Mouse (Mus musculus) thymus, postnatal 4 days (tissue): Measurements from ENCODE around the gene Ccdc150.
A peak's percentile ranks its signal among the peaks of the same experiment; 100 is the strongest.

Experiments
- DNase-seq: peaks from one replicate; pipeline ENCODE4 v3.0.0; 2021

Ccdc150 gene

DNA sequence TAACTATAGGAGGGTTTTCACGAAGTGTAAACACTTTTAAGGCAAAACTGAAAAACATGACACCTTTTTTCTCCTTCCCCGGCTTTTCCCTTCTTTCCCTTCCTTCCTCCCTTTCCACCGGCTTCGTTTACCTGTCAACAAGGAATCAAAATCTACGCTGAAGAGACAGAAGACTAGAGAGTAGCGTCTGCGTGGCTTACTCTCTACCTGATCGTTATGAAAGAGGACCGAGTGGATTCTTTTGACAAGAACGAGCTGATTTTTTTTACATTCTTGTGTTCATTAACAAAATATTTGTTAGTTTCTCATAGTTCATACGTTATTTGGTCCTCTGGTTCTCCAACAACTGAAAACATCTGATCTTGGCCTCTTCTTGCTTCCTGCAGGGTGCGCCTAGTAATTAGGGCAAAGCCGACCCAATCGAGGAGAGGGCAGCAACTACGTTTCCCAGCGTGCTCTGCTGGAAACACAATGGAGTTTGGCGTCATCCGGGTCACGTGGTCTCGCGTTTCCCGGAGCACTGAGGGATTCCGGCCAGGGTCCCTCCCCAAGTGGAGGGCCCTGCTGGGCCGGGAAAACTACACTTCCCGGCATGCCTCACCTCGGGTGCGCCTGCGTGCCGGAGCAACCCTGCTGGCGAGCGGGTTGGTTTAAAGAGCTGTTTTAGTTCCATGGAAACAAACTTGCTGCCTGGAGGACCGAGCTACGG lies at the start of gene Ccdc150:
TSS of gene Ccdc150 (plus strand) at position 526 of the 709 bp plus-strand sequence.
- DNase-seq, result peak; percentile 85

DNA sequence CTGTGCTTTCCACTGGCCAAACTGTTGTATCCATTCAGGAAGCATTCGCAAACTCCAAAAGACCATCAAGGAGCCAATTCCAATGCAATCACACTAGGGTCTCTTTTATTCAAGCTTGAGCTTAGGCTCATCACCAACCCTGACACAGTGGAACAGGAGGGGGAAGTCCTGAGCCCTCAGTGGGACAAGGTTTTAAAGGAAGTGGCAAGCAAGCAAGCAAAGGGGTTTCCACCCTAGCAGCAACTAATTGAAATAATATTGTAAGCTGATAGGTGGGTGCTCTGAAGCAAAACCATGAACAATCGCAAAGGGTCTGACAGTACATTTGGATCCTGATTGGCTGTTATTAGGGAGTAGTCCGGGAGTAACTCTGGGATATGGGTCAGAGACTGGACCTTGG lies 30.2 kb upstream of the Ccdc150 start:
- DNase-seq, result no peak

DNA sequence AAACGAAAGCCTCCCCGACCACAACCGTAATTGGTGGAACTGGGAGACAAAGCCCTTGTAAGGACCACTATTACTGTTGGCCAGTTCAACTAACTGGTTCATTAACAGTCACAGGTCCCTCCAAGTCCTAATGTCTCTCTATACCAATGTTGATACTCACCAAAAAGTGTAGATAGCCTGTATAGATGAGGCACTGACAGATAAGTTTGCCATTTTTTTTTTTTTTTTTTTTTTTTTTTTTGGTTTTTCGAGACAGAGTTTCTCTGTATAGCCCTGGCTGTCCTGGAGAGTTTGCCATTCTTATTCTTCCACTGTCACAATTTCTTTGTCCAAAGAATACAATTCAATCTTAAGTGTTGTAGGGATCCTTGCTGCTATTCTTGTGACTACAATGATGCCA lies 7.8 kb upstream of the Ccdc150 start:
- no peak for DNase-seq

DNA sequence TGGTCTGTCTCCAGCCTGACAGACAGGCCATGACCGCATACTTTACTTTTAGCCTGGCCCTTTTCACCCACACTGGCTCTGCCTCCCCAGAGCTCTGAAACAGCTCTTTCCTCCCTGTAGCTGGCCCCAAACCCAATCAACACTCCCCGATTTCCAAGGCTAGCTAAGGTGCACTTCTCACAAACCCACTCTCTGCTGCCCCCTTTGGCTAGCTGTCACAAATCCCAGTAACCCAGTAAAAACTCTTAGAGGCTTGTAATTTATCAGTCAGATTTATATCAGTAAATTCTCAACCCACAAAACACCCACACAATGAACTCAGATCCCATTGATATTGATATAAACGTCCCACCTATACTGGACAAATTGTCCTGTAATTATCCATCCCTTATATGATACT lies 25.1 kb downstream of the Ccdc150 start:
- peak; percentile 49 for DNase-seq

DNA sequence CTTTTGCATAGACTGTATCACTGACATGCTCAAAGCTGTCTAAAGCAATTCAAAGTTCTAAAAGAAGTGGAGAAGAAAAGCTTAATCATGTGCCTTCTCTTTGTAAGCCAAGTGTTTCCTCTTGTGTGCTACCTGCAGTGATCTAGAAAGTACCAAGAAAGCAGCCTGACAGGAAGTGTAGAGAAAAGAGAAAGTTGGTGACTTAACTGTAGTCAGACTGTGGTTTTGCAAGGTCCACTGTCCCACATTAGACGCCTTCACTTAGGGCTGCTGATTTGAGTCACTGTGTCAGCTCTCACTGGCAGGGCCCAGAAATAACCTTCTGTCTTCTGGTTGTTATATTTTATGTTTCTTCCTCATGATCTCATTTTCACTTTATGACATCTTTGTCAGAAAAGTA lies 29.1 kb downstream of the Ccdc150 start:
- no peak for DNase-seq

DNA sequence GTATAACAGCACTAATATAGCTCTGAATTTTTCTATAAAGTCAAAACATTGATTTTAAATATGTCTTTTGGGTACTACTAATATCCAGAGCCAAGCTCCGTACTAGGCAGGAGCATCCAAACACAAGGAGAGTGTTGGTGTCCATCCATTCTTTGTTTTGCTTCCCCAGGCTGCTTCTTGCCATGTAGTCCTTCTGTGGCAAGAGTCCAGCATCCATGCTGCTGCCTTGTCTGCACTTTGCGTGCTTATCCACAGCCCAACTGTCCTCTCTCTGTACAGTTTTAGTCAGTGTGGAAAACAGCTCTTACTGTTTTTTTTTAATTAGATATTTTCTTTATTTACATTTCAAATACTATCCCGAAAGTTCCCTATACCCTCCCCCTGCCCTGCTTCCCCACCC lies 30.2 kb downstream of the Ccdc150 start:
- no peak for DNase-seq

DNA sequence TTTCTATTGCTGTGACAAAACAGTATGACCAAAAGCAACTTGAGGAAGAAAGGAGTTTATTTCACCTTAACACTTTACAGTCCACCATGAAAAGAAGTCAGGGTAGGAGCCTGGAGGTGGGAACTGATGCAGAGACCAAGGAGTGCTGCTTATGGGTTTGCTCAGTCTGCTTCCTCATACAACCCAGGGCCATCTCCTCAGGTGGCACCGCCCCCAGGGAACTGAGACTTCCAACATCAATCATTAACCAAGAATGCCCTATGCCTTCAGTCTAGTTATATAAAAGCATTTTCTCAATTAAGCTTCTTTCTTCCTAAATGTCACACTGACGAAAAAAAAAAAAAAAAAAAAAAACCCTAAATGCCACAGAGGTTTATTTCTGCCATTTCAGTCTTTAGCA lies 55.9 kb downstream of the Ccdc150 start:
- DNase-seq, result no peak

DNA sequence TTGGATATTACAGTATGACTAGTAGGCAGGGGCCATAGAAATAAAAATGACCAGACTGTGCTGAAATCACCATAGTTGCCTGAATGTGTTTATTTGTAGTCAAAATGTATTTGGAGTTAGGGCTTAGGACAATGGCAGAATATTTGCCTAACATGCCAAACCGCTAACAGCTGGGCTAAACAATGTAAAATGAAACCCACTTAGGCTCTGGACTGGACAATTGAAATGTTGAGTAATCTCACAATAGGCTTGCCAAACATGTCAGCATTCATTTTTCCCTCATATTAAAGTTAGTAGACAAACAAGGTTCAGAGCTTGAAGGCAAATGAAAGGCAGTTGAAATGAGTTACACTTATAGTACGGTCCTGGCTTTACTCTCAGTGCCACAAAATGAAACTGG lies 76.2 kb downstream of the Ccdc150 start:
- DNase-seq, result no peak

DNA sequence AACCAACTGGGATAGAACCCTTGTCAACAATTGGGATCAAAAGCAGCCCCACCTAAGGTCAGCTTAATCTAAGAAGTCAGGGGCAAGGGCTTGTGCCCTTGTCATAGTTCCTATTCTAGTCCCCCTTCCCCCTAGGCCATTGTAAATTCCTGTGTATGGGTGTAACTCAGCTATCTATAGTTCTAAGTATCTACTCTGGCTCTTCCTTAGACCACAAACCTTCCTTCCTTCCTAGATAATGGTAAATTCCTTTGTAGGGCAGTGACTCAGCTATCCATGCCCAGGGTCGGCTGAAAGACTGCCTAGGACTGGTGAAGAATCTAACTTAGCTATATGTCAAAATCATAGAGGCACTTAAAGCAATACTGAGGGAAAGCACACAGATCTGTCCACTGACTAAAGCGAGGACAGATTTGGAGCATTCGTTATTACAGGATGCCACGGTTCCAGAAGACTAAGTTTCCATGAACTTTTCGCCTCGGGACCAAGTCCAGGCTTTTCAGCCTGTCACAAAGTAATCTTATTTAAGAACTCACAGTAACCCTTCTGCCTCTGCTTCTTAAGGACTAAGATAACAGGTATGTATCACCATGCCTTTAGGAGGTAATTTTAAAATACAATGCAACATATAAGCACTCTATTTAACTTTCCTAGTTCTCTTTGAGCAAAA lies 77.5 kb downstream of the Ccdc150 start:
- no peak for DNase-seq

DNA sequence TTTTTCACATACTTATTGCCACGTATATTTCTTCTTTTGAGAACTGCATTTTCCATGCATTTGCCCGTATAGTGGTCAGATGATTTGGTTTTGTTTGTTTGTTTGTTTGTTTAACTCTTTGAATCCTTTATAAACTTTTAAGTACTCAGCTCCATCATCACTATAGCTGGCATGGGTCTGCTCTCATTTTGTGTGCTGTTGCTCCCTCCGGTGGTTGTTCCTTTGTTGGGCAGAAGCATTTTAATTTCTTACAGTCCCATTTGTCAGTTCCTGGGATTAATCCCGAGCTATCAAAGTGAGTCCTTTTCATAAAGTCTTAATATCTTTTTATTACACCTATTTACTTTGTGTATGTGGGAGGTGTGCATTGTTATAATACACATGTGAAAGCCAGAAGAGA lies 82.5 kb downstream of the Ccdc150 start:
- DNase-seq, result peak; percentile 53

DNA sequence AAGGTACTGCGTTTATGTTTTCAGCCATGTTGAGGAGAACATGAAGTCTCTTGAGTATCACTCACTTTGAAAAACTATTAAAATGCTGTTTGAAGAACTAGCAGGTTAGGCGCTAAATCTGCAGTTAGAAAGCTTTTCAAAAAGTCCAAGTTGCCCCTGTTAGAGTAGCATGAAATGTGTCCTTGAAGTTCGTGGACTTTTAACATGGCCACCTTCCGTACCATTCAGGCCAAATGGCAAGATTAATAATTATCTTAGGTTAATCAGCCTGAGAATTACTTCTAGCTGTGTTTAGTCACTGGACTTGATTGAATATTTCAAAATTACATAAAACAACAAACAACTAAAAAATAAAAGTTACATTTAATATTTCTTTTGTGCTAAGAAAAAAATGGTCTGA lies 104.3 kb downstream of the Ccdc150 start:
- no peak for DNase-seq

DNA sequence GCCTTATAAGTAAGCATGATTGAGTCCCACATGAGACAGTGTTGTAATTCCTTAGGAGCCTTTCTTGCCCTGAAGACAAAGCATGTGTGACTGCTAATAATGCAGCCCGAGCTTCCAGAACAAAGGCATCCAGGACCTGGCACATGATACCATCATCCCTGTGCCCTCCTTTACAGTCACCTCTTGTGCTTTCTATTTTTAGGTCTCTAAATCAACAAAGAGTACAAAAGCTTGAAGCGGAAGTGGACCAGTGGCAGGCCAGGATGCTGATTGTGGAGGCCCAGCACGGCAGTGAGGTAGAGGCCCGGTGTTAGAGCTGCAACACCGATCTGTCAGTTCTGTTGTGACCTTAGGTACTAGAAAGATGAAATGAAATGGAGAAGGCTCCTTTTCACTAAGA lies 105.0 kb downstream of the Ccdc150 start:
- no peak for DNase-seq

DNA sequence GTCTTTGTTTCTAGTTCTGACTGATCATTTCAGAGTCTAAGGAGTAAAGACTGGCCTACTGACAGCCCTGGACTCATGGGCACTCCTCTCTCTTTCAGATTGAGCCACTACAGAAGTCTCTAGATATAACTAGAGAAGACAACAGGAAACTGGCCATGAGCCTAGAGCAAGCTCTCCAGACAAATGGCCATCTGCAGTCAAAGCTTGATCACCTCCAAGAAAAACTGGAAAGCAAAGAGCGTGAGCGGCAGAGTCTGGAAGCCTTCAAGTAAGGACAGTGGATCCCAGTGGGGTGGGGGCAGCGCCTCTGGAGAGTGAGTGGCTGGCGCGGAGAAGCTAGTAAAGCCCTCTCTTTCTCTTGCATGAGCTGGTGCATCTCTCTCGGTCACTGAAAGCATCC lies 106.1 kb downstream of the Ccdc150 start:
- DNase-seq, result no peak

DNA sequence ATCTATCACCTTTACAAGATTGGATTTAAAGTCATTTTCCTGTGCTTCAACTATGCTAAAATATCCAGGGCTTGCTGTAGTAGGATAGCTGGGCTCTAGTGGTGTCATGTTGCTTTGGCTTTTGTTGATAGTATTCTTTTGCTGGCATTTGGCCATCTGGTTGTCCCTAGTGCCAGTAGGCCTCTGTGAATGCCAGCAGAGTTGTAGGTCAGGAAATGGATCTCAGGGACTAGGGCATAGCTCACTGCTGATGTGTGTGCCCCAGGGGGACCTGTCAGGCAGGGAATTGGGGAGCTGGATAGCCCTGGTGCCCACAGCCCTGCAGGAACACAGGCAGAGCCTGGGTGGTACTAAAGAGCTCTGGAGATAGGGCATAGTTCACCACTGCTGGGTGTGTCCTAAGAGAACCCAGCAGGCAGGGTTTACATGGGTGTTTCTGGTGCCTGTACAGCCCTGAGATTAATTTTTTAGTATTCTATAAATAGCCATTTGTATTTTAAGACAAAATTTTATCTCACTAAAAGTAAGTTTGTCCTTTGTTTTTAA lies 127.1 kb downstream of the Ccdc150 start:
- no peak for DNase-seq

DNA sequence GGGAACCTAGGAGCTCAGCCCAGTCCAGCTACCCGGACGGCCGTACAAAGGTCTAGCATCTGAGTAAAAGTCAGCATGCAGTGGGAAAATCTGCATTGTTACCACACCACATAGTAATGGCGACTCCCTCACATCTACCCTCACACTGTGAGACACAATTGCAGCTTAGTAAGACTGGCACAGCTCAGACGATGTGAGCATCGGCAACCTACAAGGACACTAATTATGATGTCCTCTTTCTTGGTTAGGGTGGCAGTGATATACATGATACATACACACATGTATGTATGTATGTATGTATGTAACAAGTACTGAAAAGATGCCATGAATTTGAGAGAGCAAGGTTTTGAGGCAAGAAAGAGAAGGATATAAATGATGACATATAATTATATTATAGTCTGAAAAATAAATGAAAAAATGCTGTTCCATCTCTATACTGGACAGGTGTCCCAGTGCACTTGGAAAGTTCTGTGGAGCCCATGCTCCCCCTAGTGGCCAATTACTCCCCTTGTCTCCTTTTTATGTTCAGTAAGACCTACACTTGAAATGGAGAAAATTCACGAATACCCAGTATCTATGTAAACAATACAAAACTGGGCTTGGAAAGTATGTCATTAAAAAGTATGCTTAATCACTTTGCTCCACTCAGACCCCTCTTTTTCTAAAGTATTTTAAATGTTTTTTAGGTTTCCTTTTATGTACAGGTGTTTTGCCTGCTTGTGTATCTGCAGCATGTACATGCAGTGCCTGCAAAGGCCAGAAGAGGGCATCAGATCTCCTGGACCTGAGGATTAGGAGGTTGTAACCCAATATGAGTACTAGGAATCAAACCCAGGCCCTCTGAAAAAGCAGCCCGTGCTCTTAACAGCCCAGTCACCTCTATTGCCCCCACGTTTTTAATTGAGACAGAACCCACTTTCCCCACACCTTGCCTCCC lies 130.8 kb downstream of the Ccdc150 start:
- peak; percentile 79 for DNase-seq

DNA sequence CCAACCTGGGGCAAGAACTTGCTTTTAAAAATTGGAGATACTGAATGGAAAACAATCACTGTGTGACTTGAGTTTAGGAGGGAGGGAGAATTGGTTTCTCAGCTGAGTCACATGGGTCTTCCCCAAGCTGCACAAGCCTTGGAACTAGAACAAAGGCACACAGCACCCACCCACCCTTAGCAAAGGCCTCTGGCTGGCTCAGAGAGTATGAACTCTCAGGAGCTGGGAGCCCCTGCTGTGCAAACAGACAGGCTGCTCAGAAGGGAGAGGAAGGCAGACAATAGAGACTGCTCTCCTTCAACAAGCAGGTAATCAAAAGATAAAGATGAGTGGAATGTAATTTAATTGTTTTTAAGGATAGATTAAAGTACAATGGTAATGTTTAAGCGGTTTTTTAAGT lies 133.7 kb downstream of the Ccdc150 start:
- no peak for DNase-seq

DNA sequence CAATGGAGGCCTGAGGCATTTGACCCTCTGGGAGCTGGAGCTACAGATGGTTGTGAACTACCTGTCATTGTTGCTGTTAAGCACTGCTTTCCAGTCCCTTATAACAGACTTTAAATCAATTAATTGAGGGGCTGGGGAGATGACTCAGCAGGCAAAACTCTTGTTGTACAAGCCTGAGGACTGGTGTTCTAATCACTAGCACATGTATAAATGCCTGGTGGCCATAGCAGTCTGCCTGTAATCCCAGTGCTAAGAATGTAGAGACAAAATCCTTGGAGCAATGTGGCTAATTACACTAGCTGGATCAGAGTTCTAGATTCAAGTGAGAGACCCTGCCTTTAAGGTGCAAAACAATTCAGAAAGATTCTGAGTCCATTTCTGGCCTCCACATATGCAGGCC lies 152.3 kb downstream of the Ccdc150 start:
- DNase-seq, result no peak
